Mouse (Mus musculus) thymus, postnatal 14 days (tissue): ENCODE measurements around the gene Nlgn2.
A peak's percentile ranks its signal among the peaks of the same experiment; 100 is the strongest.

Experiments
- DNase-seq: peaks from one replicate; pipeline ENCODE4 v3.0.0; 2021

Nlgn2 gene

DNA sequence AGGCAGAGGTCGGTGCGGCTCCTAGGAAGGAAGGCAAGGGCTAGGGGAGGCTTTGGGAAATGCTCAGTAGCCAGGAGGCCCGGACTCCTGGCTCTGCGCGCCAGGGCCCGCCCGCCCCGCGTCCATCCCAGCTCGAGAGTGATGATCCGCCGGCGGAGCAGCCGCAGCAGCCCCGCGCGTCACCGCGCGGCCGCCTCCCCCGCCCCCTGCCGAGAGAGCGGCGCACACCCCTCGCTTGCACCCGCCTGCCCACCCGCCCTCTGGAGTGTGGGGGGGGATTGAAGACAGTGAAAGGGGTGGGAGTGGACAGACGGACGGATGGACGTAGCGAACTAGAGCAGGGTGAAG lies at the start of gene Nlgn2:
TSS of gene Nlgn2 (minus strand) at position 181 of the 348 bp plus-strand sequence.
- DNase-seq = no peak

DNA sequence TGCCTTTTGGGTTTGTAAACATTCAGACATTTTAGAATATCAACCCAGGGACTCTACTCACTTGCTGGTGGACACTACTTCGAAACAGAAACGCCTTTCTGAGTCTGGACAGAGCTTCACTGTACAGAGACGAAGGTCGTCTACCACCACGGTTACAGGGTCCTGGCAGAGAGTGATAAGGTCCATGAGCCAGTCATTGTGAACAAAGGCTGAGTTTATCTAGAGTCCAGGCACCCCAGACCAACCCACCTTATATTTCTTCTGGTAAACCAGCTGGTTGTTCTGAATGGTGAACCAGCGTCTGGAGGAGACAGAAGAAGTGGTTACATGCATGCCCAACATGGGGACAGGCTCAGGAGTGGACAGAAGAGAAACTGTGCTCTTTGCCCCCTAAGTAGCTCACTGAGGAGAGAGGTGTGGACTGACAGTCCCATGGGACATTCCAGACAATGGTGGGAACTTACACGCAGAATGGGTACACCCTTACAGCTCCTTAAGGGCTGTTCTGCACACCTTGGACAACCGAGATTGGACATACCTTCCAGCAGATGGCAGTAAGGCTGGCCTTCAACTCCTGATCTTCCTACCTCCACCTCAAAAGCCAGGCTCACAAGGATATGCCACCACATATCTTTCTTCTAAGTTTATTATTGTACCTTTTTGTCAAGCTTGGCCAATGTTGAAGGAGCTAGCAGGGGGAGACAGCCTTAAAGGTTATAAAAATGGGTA lies 49.5 kb upstream of the Nlgn2 start:
- DNase-seq = no peak

GRCm38 (mm10) chr11:69884663-69885062 lies 47.1 kb upstream of the Nlgn2 start:
- no peak for DNase-seq

DNA sequence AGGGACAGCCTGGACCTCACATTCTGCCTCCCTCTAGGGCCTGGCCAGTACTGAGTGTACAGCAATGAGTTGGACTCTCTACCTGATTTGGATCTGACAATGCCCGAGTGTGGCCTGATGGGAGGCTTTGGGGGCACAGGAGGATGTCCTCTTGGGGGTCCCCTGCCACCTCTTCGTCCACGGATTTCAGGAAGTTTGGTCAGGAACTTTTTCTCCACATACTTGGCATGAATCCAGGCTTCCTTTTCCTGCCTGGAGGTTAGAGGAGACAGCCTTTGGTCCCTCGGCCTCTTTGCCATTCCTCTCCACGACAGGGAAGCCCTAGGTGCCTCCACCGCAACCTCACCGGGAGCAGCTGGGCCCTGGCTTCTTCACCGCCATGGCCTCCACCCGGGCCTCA lies 46.7 kb upstream of the Nlgn2 start:
- DNase-seq = no peak

- no peak for DNase-seq
Observed at GRCm38 (mm10) chr11:69883527-69884151, 46.1 kb upstream of the Nlgn2 start.

DNA sequence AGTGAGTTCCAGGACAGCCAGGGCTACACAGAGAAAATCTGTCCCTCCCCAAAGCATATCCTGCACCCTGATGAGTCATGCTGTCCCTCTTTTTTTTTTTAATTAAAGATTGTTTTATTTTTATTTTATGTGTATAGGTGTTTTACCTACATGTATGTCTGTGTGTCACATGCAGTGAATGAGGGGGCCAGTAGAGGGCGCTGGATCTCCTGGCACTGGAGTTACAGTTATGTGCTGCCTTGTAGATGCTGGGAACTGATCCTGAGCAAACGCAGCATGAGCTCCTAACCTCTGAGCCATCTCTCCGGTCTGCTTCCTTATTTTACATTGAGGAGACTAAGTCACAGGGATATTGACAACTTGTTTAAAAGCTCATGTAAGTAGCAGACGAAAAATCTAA lies 45.5 kb upstream of the Nlgn2 start:
- peak; percentile 80 for DNase-seq

GRCm38 (mm10) chr11:69881787-69882670 lies 44.4 kb upstream of the Nlgn2 start:
- DNase-seq = no peak

DNA sequence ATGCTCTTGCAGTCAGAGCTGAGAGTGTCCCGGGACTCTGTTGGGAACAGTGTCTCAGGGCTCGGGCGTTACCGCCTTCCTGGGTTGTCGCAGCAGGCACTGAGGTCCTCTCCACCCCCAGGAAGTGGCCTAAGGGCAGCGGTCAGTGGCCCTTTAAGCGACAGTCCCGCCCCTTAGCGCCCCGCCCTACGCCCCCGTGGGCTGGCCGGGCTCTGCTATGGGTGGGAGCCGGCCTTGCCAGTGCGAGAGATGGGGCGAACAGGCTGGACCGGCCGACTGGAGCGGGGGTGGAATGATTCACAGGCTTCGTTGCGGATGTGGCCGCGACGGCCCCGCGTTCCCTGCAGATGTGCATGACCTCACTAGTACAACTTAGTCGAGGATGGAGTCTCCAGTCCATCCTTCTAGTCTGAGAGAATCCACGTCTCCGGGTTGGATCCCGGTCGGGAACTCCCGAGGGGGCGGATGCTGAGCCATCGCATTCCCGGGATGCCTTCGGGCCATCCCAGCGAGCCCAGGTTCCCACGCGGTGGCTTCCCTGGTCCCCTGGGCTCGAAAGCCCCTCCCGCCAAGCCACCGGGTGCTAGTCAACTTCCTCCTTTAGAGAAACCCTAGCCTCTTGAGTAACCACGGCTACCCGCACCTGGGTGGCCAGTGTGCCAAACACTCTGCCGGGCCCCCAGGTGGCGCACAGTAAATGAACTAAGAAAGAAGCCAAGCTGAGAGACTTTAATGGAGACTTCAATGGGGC lies 43.4 kb upstream of the Nlgn2 start, which contains the start of gene Kctd11:
TSS of gene Kctd11 (minus strand) at position 554 of the 751 bp plus-strand sequence.
- DNase-seq = peak; percentile 81

- DNase-seq = peak; percentile 69
Observed at GRCm38 (mm10) chr11:69880506-69880852, 42.9 kb upstream of the Nlgn2 start.

DNA sequence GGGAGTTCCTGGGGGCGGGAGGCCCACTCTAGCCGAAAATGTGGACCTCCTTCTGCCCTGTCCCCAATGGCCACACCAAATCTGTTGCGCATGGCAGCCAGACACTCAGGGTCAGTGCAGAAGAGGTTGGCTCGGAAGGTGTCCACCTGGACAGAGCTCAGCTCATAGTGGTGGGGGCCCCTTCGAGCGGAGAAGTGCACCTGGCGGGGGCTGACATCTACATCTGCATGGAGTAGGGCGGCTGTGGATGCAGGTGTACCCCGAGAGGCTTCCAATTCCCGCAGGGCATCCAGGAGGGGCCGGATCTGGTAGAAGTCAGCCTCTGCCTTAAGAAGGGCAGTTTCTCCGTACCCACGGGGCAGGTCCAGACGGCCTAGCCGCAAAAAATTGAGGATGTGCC lies 42.1 kb upstream of the Nlgn2 start:
- no peak for DNase-seq

- no peak for DNase-seq
Observed at GRCm38 (mm10) chr11:69878952-69879351, 41.4 kb upstream of the Nlgn2 start.

GRCm38 (mm10) chr11:69878399-69878798 lies 40.8 kb upstream of the Nlgn2 start:
- no peak for DNase-seq

- DNase-seq = no peak
Observed at GRCm38 (mm10) chr11:69877878-69878277, 40.3 kb upstream of the Nlgn2 start, which contains the start of gene Tmem95. TSS of gene Tmem95 (minus strand) at chr11:69878018.

DNA sequence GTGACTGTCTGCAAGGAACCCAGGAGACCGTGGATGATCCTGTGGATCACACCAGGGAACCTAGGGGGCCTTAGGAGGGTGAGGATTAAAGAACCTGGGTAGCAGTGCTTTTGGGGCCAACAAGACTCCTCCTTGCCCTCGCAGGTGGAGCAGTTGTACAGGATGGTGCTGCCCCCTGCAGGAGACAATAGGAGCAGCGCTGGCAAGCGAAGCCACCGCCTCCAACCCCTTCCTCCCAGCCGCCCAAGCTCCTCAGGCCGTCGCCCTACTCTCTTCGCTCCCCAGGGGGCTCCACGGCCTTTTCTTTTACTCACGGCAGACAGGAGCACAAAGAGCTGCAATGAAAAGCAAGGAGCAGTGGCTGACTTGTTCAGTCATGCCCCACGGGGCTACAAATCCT lies 39.3 kb upstream of the Nlgn2 start:
- peak; percentile 95 for DNase-seq

DNA sequence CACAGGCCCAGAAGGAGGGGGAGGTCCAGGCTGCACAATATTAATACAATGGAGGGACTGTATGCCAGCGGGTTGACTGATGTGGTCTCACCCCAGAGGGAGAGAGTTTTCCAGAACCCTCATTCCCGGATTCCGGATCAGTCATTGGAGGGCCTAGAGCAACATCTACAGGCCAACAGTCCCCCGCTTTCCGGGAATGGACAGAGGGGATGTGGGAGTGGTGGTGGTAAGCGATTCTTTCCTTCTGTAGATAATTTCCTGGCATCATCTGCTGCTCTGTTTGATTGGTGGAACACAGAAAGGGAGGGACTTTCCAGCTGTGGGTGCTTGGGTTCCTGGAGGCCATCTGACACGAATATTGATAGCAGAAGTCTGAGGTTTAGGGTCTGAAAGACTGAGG lies 38.6 kb upstream of the Nlgn2 start:
- peak; percentile 16 for DNase-seq

DNA sequence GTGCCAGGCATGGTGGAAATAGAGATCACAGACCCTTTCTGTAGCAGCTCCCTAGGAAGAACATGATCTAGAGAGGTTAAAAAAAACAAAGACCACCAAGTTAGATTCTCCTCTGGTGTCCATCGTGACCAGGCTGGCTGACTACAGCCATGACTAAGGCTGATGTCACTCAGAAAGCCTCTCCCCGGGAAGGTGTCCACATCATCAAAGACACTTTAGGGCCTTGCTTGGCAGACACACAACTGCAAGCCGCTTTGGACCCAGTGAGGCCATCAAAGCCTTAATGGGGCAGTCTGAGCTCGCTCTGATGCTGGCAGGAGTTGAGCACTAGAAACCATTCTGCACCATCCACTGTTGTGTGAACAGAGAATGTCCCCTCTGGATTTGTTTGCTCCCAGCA lies 34.9 kb upstream of the Nlgn2 start:
- DNase-seq = no peak

- DNase-seq = no peak
Observed at GRCm38 (mm10) chr11:69871822-69872221, 34.2 kb upstream of the Nlgn2 start.

GRCm38 (mm10) chr11:69870289-69871069 lies 32.9 kb upstream of the Nlgn2 start:
- DNase-seq = no peak

DNA sequence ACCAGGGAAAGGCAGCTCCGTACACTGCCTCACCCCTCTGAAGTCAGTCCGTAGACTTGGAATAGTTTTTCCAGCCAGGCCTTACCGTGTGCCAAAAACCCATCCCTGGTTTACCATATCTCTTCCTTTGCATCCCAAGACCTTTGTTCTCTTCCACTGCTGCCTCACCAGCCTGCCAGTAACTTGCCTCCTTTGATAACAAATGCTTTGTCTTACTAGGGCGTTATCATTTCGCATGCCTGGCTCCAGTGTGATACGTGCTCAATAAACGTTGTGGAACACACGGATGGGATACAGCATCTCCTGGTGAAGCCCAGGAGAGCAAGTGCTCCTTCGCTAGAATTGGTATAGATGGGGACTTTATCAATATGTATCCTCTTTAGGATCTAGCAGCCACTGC lies 29.8 kb upstream of the Nlgn2 start:
- no peak for DNase-seq

DNA sequence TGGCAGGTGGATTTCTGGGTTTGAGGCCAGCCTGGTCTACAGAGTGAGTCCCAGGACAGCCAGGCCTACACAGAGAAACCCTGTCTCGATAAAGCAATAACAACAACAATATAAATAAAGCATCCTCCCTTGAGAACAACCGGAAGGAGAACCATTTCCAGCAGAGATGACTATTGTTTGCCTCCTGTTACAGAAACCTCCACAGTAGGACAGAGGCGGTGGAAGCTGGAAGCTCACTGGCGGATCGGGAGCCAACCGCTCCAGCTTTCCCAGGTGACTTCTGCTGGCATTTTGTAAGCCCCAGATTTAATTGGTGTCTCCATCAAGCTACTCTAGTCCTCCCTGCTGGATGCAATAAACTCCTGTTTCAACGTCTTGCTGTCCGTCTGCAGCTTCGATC lies 28.0 kb upstream of the Nlgn2 start:
- DNase-seq = no peak

GRCm38 (mm10) chr11:69864138-69864860 lies 26.7 kb upstream of the Nlgn2 start:
- DNase-seq = no peak
